Mouse (Mus musculus) cerebellum, postnatal 10 days (tissue): ENCODE data around the gene Slc44a4.
"Not testable (repeated sequence)": the region's sequence is repeated elsewhere in the genome, so short reads cannot be mapped to it uniquely, and the experiment has no call there.

Source experiments
- DNase-seq, 2 experiments: peaks; one replicate each; pipeline ENCODE4 v3.0.0; 2021; ENCODE audit warnings: mixed read lengths in 2 of 2

The Slc44a4 gene

GRCm38 (mm10) chr17:34899053-34899889 is 15.0 kb upstream of the Slc44a4 start:
- peak; percentile 67 for DNase-seq

- no peak for DNase-seq
Observed at GRCm38 (mm10) chr17:34899890-34900243, 14.4 kb upstream of the Slc44a4 start.

DNA sequence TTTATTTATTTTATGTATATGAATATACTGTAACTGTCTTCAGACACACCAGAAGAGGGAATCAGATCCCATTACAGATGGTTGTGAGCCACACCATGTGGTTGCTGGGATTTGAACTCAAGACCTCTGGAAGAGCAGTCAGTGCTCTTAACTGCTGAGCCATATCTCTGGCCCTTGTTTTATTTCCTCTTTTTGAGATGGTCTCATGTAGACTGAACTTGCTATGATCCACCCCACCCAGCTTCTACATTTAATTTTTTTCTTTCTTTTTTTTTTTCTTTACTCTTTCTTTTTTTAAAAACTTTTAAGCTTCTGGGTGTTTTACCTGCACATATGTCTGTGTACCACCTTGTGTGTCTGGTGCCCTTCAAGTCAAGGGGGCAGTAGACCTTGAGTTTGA is 13.4 kb upstream of the Slc44a4 start:
- DNase-seq: not testable (repeated sequence)

DNA sequence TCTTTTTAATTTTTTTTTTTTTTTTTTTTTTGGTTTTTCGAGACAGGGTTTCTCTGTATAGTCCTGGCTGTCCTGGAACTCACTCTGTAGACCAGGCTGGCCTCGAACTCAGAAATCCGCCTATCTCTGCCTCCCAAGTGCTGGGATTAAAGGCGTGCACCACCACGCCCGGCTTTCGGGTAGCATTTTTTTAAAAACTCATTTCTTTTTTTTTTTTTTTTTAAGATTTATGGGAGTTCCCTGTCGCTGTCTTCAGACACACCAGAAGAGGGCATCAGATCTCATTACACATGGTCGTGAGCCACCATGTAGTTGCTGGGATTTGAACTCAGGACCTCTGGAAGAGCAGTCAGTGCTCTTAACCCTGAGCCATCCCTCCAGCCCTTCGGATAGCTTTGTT is 12.3 kb upstream of the Slc44a4 start:
- not testable (repeated sequence) for DNase-seq

DNA sequence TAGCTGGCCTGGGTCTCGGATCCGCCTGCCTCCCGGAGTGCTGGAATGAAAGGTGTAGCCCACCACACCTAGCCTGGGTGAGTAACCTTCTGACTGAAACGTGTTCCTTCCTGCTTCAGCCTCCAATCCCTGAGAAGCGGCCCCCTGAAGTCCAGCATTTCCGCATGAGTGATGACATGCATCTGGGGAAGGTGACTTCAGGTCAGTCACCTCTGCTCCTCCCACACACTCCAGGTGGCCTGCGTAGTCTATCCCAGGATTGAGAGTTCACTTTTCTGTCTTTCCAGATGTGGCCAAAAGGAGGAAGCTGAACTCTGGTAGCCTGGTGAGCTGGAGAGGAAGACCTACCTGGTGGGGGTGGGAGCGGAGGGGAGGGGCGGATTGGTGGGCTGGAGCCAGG is 11.4 kb upstream of the Slc44a4 start:
- no peak for DNase-seq

- no peak for DNase-seq
Observed at GRCm38 (mm10) chr17:34910982-34911381, 3.3 kb upstream of the Slc44a4 start.

DNA sequence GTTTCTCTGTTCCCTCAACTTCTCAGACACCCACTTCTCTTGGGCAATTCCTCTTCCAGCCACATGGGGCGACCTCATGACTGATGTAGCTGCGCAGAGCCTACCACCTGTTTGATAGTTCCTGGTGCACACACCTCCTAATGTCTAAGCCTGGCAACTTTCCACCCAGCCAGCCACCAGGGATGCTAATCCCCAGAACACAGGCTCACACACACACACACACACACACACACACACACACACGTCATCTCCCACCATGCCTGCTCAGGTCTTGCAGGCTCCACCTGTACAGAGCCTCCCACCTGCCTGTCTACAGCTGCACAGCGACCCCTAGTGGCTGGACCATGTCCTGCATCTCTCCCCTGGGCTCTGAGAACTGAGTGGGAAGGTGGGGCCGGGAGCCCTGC is 2.3 kb upstream of the Slc44a4 start:
- peak; percentile 79 to 87 for DNase-seq

- DNase-seq: no peak
Observed at GRCm38 (mm10) chr17:34915410-34915831, 1.2 kb downstream of the Slc44a4 start.

DNA sequence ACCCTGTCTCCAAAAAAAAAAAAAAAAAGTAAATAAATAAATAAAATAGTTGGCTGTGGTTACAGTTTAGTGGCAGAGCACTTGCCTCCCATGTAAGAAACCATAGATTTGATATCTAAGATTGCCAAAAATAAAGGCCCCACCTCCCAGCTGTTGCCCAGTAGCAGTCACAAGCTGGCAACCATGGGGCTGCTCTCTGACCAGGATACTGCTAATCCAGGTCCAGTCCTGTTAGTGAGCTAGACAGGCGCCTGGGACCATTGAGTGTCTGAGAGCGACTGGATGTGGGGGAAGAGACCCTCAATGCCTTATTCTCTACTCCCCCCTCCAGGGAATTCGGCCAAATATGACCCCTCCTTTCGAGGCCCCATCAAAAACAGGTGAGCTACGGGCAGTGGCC is 2.0 kb downstream of the Slc44a4 start:
- no peak for DNase-seq

DNA sequence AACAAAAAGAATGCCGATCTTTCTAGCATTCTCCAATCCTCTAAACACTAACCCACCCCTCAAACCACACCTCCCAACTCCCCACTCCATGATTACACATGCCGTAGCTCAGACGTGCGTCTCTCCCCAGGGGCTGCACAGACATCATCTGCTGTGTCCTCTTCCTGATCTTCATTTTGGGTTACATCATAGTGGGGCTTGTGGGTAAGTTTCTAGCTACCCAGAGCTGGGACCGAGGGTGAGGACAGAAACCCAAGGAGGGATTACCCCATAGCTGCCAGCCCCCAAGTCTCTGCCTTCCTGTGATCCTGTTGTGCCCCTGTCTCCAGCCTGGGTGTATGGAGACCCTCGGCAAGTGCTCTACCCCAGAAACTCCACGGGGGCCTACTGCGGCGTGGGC is 2.9 kb downstream of the Slc44a4 start:
- no peak for DNase-seq

DNA sequence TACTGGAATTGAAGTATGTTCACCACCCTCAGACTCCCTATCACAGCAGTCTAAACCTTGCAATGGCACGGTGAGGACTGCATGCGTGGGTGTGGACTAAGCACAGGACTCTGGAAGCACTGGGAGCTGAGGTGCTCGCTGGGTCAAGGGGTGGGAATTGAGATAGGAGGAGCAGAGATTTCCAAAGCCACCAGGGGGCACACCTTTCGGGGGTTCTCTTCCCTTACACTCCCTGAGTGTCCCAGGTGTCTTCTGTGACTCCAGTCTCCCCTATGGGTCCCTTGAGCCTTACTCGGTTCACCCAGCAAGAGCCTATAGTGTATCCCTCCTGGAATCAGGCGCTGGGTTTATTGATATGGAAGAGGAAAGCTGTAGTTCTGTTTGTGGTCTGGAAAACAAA is 8.7 kb downstream of the Slc44a4 start:
- no peak for DNase-seq

DNA sequence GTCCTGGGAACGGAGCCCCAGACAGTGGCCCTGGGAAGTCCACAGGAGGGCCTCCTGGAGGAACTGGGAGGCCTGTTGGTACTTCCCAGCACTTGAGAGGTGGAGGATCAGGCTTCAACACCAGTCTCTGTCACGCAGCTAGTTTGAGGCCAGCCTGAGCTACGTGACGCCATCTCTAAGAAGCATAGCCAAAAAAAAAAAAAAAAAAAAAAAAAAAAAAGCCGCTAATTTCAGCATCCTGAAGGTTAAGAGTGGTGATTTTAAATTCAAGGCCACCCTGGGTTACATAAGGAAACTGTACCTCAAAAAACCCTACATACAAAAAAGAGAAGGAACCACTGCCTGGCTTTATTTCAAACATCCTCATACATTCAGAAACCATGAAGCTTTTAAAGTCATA is 10.0 kb downstream of the Slc44a4 start:
- no peak for DNase-seq

- no peak for DNase-seq
Observed at GRCm38 (mm10) chr17:34927306-34928019, 13.2 kb downstream of the Slc44a4 start.

GRCm38 (mm10) chr17:34928841-34929240 is 14.6 kb downstream of the Slc44a4 start:
- no peak for DNase-seq

- peak; percentile 100 for DNase-seq
Observed at GRCm38 (mm10) chr17:34931061-34931734, 16.9 kb downstream of the Slc44a4 start, which contains the start of gene Neu1. Gene Neu1, plus strand, starts transcription at chr17:34931253.

GRCm38 (mm10) chr17:34931735-34932098 is 17.5 kb downstream of the Slc44a4 start:
- DNase-seq: peak; percentile 60 to 62

DNA sequence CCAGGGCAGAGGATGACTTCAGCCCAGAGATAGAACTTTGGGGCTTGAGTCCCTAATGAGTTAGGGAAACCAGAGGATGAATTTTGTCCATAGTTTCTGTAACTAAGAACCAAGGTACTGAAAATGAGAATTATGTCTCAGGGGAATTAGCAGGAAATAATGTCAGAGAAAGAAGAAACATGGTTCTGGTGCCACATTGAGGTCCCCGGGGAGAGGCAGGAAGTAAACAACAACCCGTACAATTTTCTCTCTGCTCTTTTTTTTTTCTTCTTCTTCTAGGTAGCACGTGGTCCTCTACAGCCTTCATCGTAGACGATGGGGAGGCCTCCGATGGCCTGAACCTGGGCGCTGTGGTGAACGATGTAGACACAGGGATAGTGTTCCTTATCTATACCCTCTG is 18.0 kb downstream of the Slc44a4 start:
- DNase-seq: no peak

DNA sequence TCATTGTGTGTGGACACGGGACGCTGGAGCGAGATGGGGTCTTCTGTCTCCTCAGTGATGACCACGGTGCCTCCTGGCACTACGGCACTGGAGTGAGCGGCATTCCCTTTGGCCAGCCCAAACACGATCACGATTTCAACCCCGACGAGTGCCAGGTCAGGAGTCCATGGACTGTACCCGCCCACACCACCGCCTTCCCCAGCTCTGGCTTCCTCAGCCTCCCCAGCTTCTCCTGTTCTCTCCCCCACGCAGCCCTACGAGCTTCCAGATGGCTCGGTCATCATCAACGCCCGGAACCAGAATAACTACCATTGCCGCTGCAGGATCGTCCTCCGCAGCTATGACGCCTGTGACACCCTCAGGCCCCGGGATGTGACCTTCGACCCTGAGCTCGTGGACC is 19.8 kb downstream of the Slc44a4 start:
- DNase-seq: no peak

DNA sequence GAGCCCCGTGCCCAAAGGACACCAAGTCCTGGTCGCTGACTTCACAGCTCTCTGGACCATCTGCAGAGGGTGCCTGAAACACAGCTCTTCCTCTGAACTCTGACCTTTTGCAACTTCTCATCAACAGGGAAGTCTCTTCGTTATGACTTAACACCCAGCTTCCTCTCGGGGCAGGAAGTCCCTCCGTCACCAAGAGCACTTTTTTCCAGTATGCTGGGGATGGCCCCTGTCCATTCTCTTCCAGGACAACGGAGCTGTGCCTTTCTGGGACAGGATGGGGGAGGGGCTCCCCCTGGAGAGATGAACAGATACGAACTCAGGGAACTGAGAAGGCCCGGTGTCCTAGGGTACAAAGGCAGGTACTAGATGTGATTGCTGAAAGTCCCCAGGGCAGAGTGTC is 20.6 kb downstream of the Slc44a4 start:
- no peak for DNase-seq

DNA sequence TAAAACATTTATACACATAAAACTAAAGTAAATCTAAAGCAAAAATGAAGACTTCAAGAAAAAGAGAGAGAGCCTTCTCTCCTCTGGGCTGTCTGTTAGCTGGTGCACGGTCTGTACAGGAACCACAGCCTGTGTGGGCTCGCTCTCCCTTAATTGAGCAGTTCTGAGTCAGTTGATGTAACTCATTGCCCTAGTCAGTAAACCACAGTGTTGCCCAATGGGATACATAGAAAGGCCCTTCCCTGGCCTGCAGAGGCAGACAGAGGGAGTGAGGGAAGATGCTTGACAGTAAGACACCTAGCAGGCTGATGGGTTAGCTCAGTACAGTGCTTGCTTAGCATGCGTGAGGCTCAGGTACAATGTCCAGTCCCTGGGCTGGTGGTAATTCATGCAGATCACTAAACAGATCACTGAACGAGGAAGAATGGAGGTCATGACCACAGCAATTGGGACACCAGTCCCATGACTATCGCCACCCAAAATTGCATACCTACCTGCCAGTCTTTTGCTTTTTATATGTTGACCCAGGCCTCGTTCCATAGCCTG is 23.8 kb downstream of the Slc44a4 start:
- DNase-seq: no peak

- no peak for DNase-seq
Observed at GRCm38 (mm10) chr17:34941344-34942041, 27.2 kb downstream of the Slc44a4 start.

- no peak for DNase-seq
Observed at GRCm38 (mm10) chr17:34943128-34943815, 29.0 kb downstream of the Slc44a4 start.
